Mouse (Mus musculus) MEL (cell line): Measurements from ENCODE around the gene Acat3. TPM values are rescaled to one million over a fixed set of nuclear protein-coding genes. Genes with fewer than 3 reads are reported as not detected.

Source experiments
- DNase-seq: peaks from one replicate; pipeline ENCODE4 v3.0.0; 2011; ENCODE audit warnings: low read depth, low spot score
- H3K27ac ChIP-seq: 2 replicates; pipeline ENCODE4 v1.5.1; 2012; ENCODE audit warnings: low read depth, mild to moderate bottlenecking, control low read depth, low read length, moderate library complexity; ENCODE audit not compliant: control insufficient read depth
- H3K27me3 ChIP-seq, 2 experiments: fragments of 150-350 bp in 1 of 2; sonication (generic) in 1 of 2; 2 replicates each; pipeline ENCODE4 v1.6.1; 2012; ENCODE audit warnings: low read length in 2 of 2, mild to moderate bottlenecking in 2 of 2, improper control_type of control experiment in 1 of 2, moderate library complexity in 1 of 2; ENCODE audit not compliant: insufficient read depth in 2 of 2, control insufficient read depth in 1 of 2
- H3K36me3 ChIP-seq, 2 experiments: 2 replicates each; pipeline ENCODE4 v1.6.1; 2012 to 2014; ENCODE audit warnings: low read length in 2 of 2, improper control_type of control experiment in 1 of 2, inconsistent platforms in 1 of 2, mild to moderate bottlenecking in 1 of 2; ENCODE audit not compliant: insufficient read depth in 2 of 2, control insufficient read depth in 1 of 2
- H3K4me1 ChIP-seq, 2 experiments: fragments of 150-350 bp in 1 of 2; sonication (generic) in 1 of 2; 2 replicates each; pipeline ENCODE4 v1.6.1; 2012; ENCODE audit warnings: low read length in 2 of 2, improper control_type of control experiment in 1 of 2, mild to moderate bottlenecking in 1 of 2; ENCODE audit not compliant: insufficient read depth in 2 of 2, control insufficient read depth in 1 of 2
- H3K4me3 ChIP-seq, 2 experiments: fragments of 150-350 bp in 1 of 2; sonication (generic) in 1 of 2; 2 replicates each; pipeline ENCODE4 v1.5.1; 2012; ENCODE audit warnings: low read depth in 2 of 2, low read length in 2 of 2, mild to moderate bottlenecking in 2 of 2, moderate library complexity in 2 of 2, control low read depth in 1 of 2, improper control_type of control experiment in 1 of 2; ENCODE audit not compliant: control insufficient read depth in 1 of 2, insufficient read depth in 1 of 2
- H3K79me2 ChIP-seq: 2 replicates; pipeline ENCODE4 v1.6.1; 2012; ENCODE audit warnings: mild to moderate bottlenecking, low read length, moderate library complexity; ENCODE audit not compliant: control insufficient read depth, poor library complexity, insufficient read depth
- H3K9ac ChIP-seq: 2 replicates; pipeline ENCODE4 v1.6.1; 2012; ENCODE audit warnings: low read depth, mild to moderate bottlenecking, control low read depth, low read length, moderate library complexity; ENCODE audit not compliant: control insufficient read depth, poor library complexity, severe bottlenecking
- H3K9me3 ChIP-seq: fragments of 150-350 bp; sonication (generic); replicated peaks from 2 replicates; pipeline ENCODE4 v1.6.1; 2012; ENCODE audit warnings: mild to moderate bottlenecking, low read length, improper control_type of control experiment, moderate library complexity; ENCODE audit not compliant: insufficient read depth
- BHLHE40 ChIP-seq: IDR thresholded peaks from 2 replicates; pipeline ENCODE4 v1.6.1; 2012; ENCODE audit warnings: low read depth, mild to moderate bottlenecking, inconsistent platforms, low read length, improper control_type of control experiment, borderline replicate concordance
- CHD1 ChIP-seq: IDR thresholded peaks from 2 replicates; pipeline ENCODE4 v1.6.1; 2012; ENCODE audit warnings: low read depth, mild to moderate bottlenecking, inconsistent platforms, low read length, improper control_type of control experiment
- CHD2 ChIP-seq: IDR thresholded peaks from 2 replicates; pipeline ENCODE4 v1.6.1; 2011; ENCODE audit warnings: low read length, improper control_type of control experiment
- ELF1 ChIP-seq: IDR thresholded peaks from 2 replicates; pipeline ENCODE4 v1.6.1; 2014; ENCODE audit warnings: low read depth, mild to moderate bottlenecking, inconsistent platforms, low read length, improper control_type of control experiment, moderate library complexity
- EP300 ChIP-seq, 2 experiments: IDR thresholded peaks; 2 replicates each; pipeline ENCODE4 v1.6.1; 2011; ENCODE audit warnings: improper control_type of control experiment in 2 of 2, low read length in 2 of 2, low read depth in 1 of 2, mild to moderate bottlenecking in 1 of 2
- GABPA ChIP-seq: IDR thresholded peaks from 2 replicates; pipeline ENCODE4 v1.6.1; 2012; ENCODE audit warnings: low read depth, mild to moderate bottlenecking, inconsistent platforms, low read length, improper control_type of control experiment, moderate library complexity
- GATA1 ChIP-seq: IDR thresholded peaks from 2 replicates; pipeline ENCODE4 v1.6.1; 2011; ENCODE audit warnings: low read depth, low read length, improper control_type of control experiment
- JUND ChIP-seq: IDR thresholded peaks from 2 replicates; pipeline ENCODE4 v1.6.1; 2011; ENCODE audit warnings: low read depth, mild to moderate bottlenecking, improper control_type of control experiment, low read length
- MEF2A ChIP-seq: IDR thresholded peaks from 2 replicates; pipeline ENCODE4 v1.6.1; 2014; ENCODE audit warnings: low read depth, mild to moderate bottlenecking, inconsistent platforms, low read length, improper control_type of control experiment; ENCODE audit not compliant: poor library complexity, insufficient replicate concordance, severe bottlenecking; ENCODE audit errors: extremely low read depth
- MXI1 ChIP-seq: IDR thresholded peaks from 2 replicates; pipeline ENCODE4 v1.6.1; 2011; ENCODE audit warnings: mild to moderate bottlenecking, low read depth, low read length, improper control_type of control experiment
- NRF1 ChIP-seq: IDR thresholded peaks from 2 replicates; pipeline ENCODE4 v1.6.1; 2014; ENCODE audit warnings: low read depth, mild to moderate bottlenecking, inconsistent platforms, low read length, improper control_type of control experiment, moderate library complexity; ENCODE audit not compliant: poor library complexity, insufficient read depth, severe bottlenecking
- POLR2AphosphoS5 ChIP-seq: IDR thresholded peaks from 2 replicates; pipeline ENCODE4 v1.6.1; 2012; ENCODE audit warnings: low read depth, borderline replicate concordance, mild to moderate bottlenecking, inconsistent platforms, low read length, moderate library complexity, mixed read lengths
- RAD21 ChIP-seq: IDR thresholded peaks from 2 replicates; pipeline ENCODE4 v1.6.1; 2011; ENCODE audit warnings: mild to moderate bottlenecking, low read depth, low read length, improper control_type of control experiment
- SMC3 ChIP-seq: IDR thresholded peaks from 2 replicates; pipeline ENCODE4 v1.6.1; 2011; ENCODE audit warnings: low read depth, low read length, improper control_type of control experiment
- TAL1 ChIP-seq: IDR thresholded peaks from 2 replicates; pipeline ENCODE4 v1.6.1; 2012; ENCODE audit warnings: mild to moderate bottlenecking, inconsistent platforms, low read length, moderate library complexity, mixed read lengths
- TBP ChIP-seq: IDR thresholded peaks from 2 replicates; pipeline ENCODE4 v1.8.0; 2011; ENCODE audit warnings: low read depth, low read length, improper control_type of control experiment
- UBTF ChIP-seq: IDR thresholded peaks from 2 replicates; pipeline ENCODE4 v1.6.1; 2012; ENCODE audit warnings: low read depth, mild to moderate bottlenecking, inconsistent platforms, low read length, improper control_type of control experiment, moderate library complexity, borderline replicate concordance; ENCODE audit not compliant: insufficient read depth
- USF1 ChIP-seq: IDR thresholded peaks from 2 replicates; pipeline ENCODE4 v1.6.1; 2014; ENCODE audit warnings: low read depth, mild to moderate bottlenecking, inconsistent platforms, low read length, improper control_type of control experiment, moderate library complexity
- USF2 ChIP-seq, 2 experiments: IDR thresholded peaks; 2 replicates each; pipeline ENCODE4 v1.6.1; 2011 to 2012; ENCODE audit warnings: improper control_type of control experiment in 2 of 2, low read length in 2 of 2, borderline replicate concordance in 1 of 2, inconsistent platforms in 1 of 2, low read depth in 1 of 2, mild to moderate bottlenecking in 1 of 2; ENCODE audit not compliant: insufficient read depth in 1 of 2
- ZNF384 ChIP-seq: IDR thresholded peaks from 2 replicates; pipeline ENCODE4 v1.6.1; 2012; ENCODE audit warnings: low read depth, mild to moderate bottlenecking, inconsistent platforms, low read length, improper control_type of control experiment
- polyA plus RNA-seq, 2 experiments: library from polyadenylated mRNA; stranded (reverse) in 1 of 2; unstranded in 1 of 2; fragments of >175 nt in 1 of 2; fragments of >200 nt in 1 of 2; gene quantifications; 2 replicates each; pipeline versions ENCODE4 v1.2.1 to v1.2.4; 2012; ENCODE audit warnings: low replicate concordance in 2 of 2, low read depth in 1 of 2; ENCODE audit not compliant: insufficient read length in 2 of 2, insufficient read depth in 1 of 2, missing spikeins in 1 of 2
- total RNA-seq: library from RNA; depleted of rRNA; stranded (reverse); fragments of 300-350 nt; gene quantifications from 2 replicates; pipeline ENCODE4 v1.2.3, GENCODE M21; 2012

The Acat3 gene
- total and polyA plus RNA-seq, 3 experiments = 1.0 to 14.6 TPM; not detected in 1

- Histone ChIP-seq H3K27me3 (no peaks in the 10 kb centered on the region), H3K9me3 (no peaks in the 10 kb centered on the region), H3K79me2 (no peaks in the 10 kb centered on the region), H3K4me3 (no peak overlapping the region), H3K4me1 (no peaks in the 10 kb centered on the region), H3K36me3 (no peaks in the 10 kb centered on the region), H3K27ac (no peak overlapping the region), H3K9ac (no peak overlapping the region)
- no peak for TF ChIP-seq GATA1
- no peak for TF ChIP-seq POLR2AphosphoS5
- TF ChIP-seq BHLHE40 = no peak
- TF ChIP-seq TAL1 = no peak
- no peak for TF ChIP-seq USF2 (IDR thresholded peaks at IDR 0.05; ENCODE audit: borderline replicate concordance in 1 of 2, insufficient read depth in 1 of 2, low read depth in 1 of 2, low read length in 2 of 2)
- no peak for TF ChIP-seq ELF1
- TF ChIP-seq CHD2 = no peak
- no peak for TF ChIP-seq SMC3
- TF ChIP-seq JUND = no peak
- TF ChIP-seq GABPA = no peak
- TF ChIP-seq EP300 (IDR thresholded peaks at IDR 0.05; ENCODE audit: low read depth in 1 of 2, low read length in 2 of 2) = no peak
- no peak for TF ChIP-seq TBP
- TF ChIP-seq USF1 = no peak
- DNase-seq = no peak
Observed at GRCm38 (mm10) chr17:12905810-12906209, 34.6 kb downstream of the Acat3 start.

- TF ChIP-seq RAD21 (no peak), GATA1 (no peak), TAL1 (no peak), MEF2A (no peak), ZNF384 (no peak), CHD2 (no peak), UBTF (no peak), BHLHE40 (no peak), CHD1 (no peak), MXI1 (no peak), NRF1 (no peak), GABPA (no peak)
- H3K9me3 ChIP-seq = no peaks in the 10 kb centered on the region
- H3K9ac ChIP-seq = no peak overlapping the region
- no peak overlapping the region for H3K27ac ChIP-seq
- H3K27me3 ChIP-seq = no peaks in the 10 kb centered on the region
- no peak overlapping the region for H3K4me3 ChIP-seq
- H3K36me3 ChIP-seq = no peaks in the 10 kb centered on the region
- H3K4me1 ChIP-seq = no peaks in the 10 kb centered on the region
- no peaks in the 10 kb centered on the region for H3K79me2 ChIP-seq
- DNase-seq = no peak
Observed at GRCm38 (mm10) chr17:12904349-12904748, 36.1 kb downstream of the Acat3 start.
